Mouse (Mus musculus) layer of hippocampus, adult 9-10 months (tissue): ENCODE results near the gene Mgat3.
A peak's percentile ranks its signal among the peaks of the same experiment; 100 is the strongest.

Source experiments
- DNase-seq: peaks from one replicate; pipeline ENCODE4 v3.0.0; 2022; ENCODE audit warnings: low spot score

Mgat3 gene

GRCm38 (mm10) chr15:80173001-80173771, at the start of gene Mgat3:
Gene Mgat3 (plus strand): TSS chr15:80173721.
- no peak for DNase-seq

GRCm38 (mm10) chr15:80124651-80125050, 48.9 kb upstream of the Mgat3 start:
- no peak for DNase-seq

GRCm38 (mm10) chr15:80127191-80127590, 46.3 kb upstream of the Mgat3 start:
- DNase-seq, result no peak

GRCm38 (mm10) chr15:80129982-80130381, 43.5 kb upstream of the Mgat3 start:
- DNase-seq, result no peak

- DNase-seq, result no peak
These were observed 42.8 kb upstream of the Mgat3 start for GRCm38 (mm10) chr15:80130689-80131088.

- no peak for DNase-seq
These were observed 42.1 kb upstream of the Mgat3 start for GRCm38 (mm10) chr15:80131421-80131820.

GRCm38 (mm10) chr15:80132452-80132851, 41.1 kb upstream of the Mgat3 start:
- no peak for DNase-seq

GRCm38 (mm10) chr15:80132993-80133586, 40.4 kb upstream of the Mgat3 start, which contains the start of gene Tab1:
Gene Tab1 (plus strand): TSS chr15:80133127.
- peak; percentile 72 for DNase-seq

- DNase-seq, result no peak
These were observed 39.7 kb upstream of the Mgat3 start for GRCm38 (mm10) chr15:80133682-80134449.

GRCm38 (mm10) chr15:80134450-80134847, 39.1 kb upstream of the Mgat3 start:
- no peak for DNase-seq

- no peak for DNase-seq
These were observed 38.0 kb upstream of the Mgat3 start for GRCm38 (mm10) chr15:80135499-80135898.

GRCm38 (mm10) chr15:80136645-80137044, 36.9 kb upstream of the Mgat3 start:
- DNase-seq, result no peak

- no peak for DNase-seq
These were observed 35.4 kb upstream of the Mgat3 start for GRCm38 (mm10) chr15:80137945-80138791.

- DNase-seq, result no peak
These were observed 33.2 kb upstream of the Mgat3 start for GRCm38 (mm10) chr15:80140302-80140701.

- no peak for DNase-seq
These were observed 32.6 kb upstream of the Mgat3 start for GRCm38 (mm10) chr15:80140878-80141277.

GRCm38 (mm10) chr15:80142130-80142529, 31.4 kb upstream of the Mgat3 start:
- DNase-seq, result no peak

GRCm38 (mm10) chr15:80143760-80144159, 29.8 kb upstream of the Mgat3 start:
- DNase-seq, result no peak

- no peak for DNase-seq
These were observed 28.1 kb upstream of the Mgat3 start for GRCm38 (mm10) chr15:80145397-80145796.

GRCm38 (mm10) chr15:80146153-80146552, 27.4 kb upstream of the Mgat3 start:
- DNase-seq, result no peak

- no peak for DNase-seq
These were observed 26.4 kb upstream of the Mgat3 start for GRCm38 (mm10) chr15:80147090-80147489.

- no peak for DNase-seq
These were observed 26.0 kb upstream of the Mgat3 start for GRCm38 (mm10) chr15:80147511-80147910.

GRCm38 (mm10) chr15:80148565-80148964, 25.0 kb upstream of the Mgat3 start:
- DNase-seq, result no peak
